Mouse (Mus musculus): ENCODE data around the gene Twf1. TPM values are rescaled to one million over a fixed set of nuclear protein-coding genes. Genes with fewer than 3 reads are reported as not detected.

Gene Twf1
- total and polyA plus RNA-seq, 3 experiments, result 27.5 to 104 (median 99.3) TPM

GRCm38 (mm10) chr15:94574566-94575268, 15.0 kb downstream of the Twf1 start:
- DNase-seq, result peak; percentile 59

DNA sequence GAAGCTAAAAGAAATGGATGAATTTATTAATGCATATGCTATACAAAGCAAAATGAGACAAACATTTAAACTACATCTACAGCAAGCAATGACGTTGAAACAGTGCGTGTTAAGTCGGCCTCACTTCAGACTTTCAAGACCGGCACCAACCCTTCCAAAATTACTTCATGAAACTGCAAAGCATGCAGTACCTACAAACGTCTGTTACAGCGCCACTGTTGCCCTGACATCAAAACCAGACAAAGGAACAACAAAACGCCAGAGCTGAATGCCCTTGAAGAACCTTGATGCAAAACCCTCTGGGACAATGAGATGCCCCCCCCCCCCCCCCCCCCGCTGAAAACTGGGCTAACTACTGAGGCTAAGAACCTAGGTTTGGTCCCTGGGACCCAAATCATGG, 16.9 kb downstream of the Twf1 start:
- DNase-seq, result no peak

- peak; percentile 15 for DNase-seq
Measured at GRCm38 (mm10) chr15:94571501-94571900, 18.2 kb downstream of the Twf1 start.

DNA sequence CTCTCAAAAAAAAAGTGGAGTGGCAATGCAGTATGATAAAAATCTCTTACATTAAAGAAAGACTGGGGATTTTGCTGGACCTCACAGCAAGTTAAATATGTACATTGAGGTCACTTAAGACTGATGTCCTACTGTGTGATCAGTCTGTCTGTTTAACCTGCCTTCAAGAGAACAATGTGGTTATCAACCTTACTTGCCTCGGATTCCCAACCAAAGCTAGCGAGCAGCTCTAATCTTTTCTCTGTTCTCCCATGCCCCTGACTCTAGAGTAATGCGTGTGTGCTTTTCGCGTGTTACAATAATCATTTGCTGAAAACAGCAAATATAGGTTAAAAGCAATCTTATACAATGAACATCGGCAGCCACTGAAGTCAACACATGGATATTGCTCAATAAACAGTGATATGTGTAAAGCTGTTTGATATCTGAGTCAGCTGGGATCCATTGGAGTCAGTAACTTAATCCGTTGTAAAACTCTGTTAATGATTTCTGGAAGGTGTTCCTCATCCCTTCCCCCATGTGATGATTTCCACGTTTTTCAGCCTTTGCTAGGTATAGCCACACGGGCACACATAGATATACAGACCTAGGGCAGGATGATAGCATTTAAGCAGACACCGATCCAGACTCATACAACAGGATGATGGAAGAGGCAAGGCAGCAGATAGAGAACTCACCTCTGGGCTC, 21.1 kb downstream of the Twf1 start:
- DNase-seq, result no peak

GRCm38 (mm10) chr15:94565854-94566253, 23.8 kb downstream of the Twf1 start:
- DNase-seq, result no peak

- no peak for DNase-seq
Measured at GRCm38 (mm10) chr15:94564909-94565308, 24.8 kb downstream of the Twf1 start.

DNA sequence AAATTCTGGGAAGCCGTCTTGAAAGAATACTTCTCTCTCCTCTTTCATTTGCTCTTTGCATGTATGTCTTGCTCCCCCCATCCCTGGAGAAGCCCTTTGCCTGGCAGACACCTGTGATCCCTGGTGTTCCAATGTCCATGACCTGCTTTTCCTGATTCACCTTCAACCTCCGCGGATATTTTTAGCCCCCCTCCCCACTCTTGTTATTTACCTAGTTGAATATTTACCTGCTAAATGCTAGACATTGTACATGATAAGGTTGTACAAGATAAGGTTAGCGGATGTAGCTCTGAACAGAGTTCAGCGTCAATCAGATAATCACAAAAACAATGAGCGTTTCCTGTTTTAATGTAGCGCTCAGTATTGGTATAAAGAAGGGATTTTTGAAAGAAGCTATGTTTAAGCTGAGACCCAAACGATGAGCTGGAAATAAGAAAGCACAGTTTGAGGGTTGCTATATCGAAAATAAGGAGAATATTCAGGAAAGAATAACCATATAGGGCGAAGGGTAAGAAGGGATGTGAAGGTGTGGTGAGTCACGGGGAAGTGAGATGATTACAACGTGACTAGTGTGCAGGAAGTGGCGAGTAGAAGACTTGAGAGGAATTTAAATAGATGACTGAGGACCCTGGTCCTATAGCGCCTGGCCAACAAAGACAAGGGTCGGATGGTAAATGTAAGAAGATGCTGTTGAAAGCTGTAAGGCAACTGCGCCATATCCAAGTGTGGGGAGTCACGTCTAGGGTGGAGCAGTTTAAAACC, 30.6 kb downstream of the Twf1 start:
- DNase-seq, result no peak

- DNase-seq, result peak; percentile 82
Measured at GRCm38 (mm10) chr15:94557442-94557841, 32.2 kb downstream of the Twf1 start.

DNA sequence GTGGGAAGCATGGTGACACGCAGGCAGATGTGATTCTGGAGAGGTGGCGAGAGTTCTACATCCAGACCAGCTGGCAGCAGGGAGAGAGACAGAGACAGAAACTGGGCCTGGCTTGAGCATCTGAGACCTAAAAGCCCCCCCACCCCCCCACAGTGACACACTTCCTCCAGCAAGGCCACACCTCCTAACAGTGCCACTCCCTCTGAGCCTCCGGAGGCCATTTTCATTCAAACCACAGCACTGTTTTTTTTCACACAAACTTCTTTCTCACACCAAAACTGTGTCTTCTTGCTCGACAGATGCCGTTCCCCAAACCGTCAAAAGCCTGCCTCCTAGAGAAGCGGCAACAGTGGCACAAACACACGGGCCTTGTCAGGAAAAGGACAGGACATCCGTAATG, 36.2 kb downstream of the Twf1 start:
- DNase-seq, result no peak

GRCm38 (mm10) chr15:94544844-94545243, 44.8 kb downstream of the Twf1 start:
- no peak for DNase-seq

GRCm38 (mm10) chr15:94544052-94544636, 45.5 kb downstream of the Twf1 start:
- DNase-seq, result no peak

DNA sequence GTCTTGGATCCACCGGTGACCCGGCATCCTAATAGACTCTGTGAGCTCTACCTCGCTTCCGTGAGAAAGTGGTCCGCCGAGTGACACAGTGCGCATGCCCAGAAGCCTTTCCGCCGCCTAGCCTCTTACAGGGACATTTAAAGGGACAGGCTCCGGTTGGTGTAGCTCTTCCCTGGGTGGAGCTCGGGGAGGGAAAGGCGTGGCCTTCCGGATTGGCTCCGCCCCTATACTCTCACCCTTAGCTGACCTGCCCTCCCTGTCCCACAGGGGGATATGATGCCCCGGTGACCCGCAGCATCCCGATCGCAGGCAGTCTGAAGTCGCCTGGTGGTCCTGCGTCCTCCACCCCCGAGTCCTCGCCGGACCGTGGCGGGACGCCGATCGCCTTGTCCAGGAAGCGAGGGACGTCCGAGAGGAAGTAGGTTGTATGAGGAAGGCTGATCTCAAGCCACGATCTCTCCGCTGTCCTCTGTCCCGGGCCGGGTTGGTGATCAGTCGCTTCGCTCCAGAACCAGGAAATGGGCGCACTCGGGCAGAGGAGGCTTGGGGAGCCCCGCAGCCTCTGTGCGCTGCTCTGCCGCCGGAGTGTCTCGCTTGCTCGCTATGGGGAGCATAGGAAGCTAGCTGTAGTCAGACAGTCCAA, 46.2 kb downstream of the Twf1 start, which contains the start of the genes Pus7l and Irak4:
Gene Pus7l, minus strand, starts transcription at position 139 of the 643 bp plus-strand sequence.
Gene Irak4, plus strand, starts transcription at position 235 of the 643 bp plus-strand sequence.
- peak; percentile 96 for DNase-seq

- DNase-seq, result no peak
Measured at GRCm38 (mm10) chr15:94542567-94543408, 46.9 kb downstream of the Twf1 start.

DNA sequence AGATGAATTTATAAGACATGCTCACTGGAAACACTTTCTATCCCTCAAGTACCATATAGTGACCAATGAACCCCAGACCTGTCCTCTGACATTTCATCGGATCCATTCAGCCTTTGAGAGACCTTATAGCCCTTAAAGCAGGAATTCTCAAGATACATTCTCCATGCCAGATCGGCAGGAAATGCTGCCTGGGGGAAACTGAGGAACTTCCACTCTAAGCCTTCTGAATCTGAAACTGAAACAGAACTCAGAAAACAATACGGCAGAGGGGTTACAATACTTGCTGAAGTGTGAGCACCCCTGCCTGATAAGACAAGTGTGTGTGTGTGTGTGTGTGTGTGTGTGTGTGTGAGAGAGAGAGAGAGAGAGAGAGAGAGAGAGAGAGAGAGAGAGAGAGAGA, 50.4 kb downstream of the Twf1 start:
- DNase-seq, result no peak

- no peak for DNase-seq
Measured at GRCm38 (mm10) chr15:94535521-94535920, 54.2 kb downstream of the Twf1 start.

DNA sequence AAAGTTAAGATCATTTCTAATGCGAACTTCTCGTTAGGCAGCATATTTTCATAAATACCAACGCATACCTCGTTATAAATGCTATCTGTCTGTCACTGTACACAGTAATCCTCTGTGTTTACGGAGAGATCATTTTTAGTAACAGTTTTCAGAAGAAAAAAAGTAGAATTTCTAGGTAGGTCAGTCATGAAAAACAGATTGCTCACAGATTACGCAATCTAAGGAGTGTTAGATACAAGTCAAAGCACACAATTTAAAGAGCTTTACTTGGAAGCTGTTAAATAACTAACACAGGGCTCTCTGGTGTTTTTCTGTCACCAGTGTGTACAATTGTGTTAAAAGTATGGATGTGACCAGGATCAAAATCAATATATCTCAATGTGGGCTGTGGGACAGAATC, 56.7 kb downstream of the Twf1 start:
- DNase-seq, result no peak

- DNase-seq, result no peak
Measured at GRCm38 (mm10) chr15:94532306-94532705, 57.4 kb downstream of the Twf1 start.

DNA sequence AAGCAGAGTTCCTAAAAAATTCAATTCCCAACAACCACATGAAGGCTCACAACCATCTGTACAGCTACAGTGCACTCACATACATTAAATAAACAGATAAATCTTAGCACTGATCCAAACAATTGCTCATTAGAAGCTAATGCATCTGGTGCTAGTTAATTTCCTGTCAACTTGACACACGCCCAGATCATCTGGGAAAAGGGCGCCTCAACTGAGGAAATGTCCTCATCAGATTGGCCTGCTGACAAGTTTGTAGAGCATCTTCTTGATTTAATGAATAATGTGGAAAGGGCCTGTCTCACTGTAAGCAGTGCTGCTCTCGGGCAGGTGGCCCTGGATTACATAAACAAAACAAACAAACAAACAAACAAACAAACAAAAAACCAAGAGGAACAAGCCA, 59.2 kb downstream of the Twf1 start:
- no peak for DNase-seq
